Mouse (Mus musculus): ENCODE results near the gene Dclk3.

DNA sequence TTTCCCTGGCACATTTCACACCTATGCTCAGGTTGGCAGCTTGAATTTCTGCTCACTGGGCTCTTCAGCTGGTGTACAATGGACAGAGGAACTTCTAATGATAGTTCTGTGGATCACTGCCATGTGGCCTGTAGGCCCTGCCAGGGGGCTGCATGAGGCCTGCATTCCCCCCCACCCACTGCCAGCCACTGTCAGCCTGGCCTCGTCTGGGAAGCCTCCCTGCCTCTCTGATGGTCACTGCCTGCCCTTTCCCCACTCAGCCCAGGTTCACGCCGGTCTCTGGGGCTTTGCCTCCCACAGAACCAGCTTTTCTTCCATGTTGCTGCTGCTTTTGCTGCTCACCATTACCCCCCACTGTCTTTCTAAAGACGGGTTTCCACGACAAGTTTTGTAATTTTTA is 43.6 kb upstream of the Dclk3 start:
- TF ChIP-seq CTCF (IDR thresholded peaks at IDR 0.05; ENCODE audit: extremely low read depth, insufficient read depth, low read length) (no peak), POLR2A (IDR thresholded peaks at IDR 0.05; ENCODE audit: extremely low read depth, insufficient read depth, low read length) (no peak)
